Mouse (Mus musculus): ENCODE measurements around the gene Neurl4. TPM values are rescaled to one million over a fixed set of nuclear protein-coding genes. Genes with fewer than 3 reads are reported as not detected.

Gene Neurl4
- total RNA-seq, 2 experiments from 2014 or later = 42.5 to 47.5 TPM

GRCm38 (mm10) chr11:69932254-69932653 is 31.4 kb downstream of the Neurl4 start:
- DNase-seq = no peak

GRCm38 (mm10) chr11:69933066-69933465 is 32.2 kb downstream of the Neurl4 start:
- DNase-seq = no peak

- DNase-seq = peak; percentile 94 to 96
Observed at GRCm38 (mm10) chr11:69934169-69934568, 33.3 kb downstream of the Neurl4 start.

- DNase-seq = no peak
Observed at GRCm38 (mm10) chr11:69934681-69935080, 33.8 kb downstream of the Neurl4 start.

GRCm38 (mm10) chr11:69935137-69935879 is 34.4 kb downstream of the Neurl4 start, which contains the start of gene Ybx2:
Gene Ybx2, plus strand, starts transcription at chr11:69935796.
- peak; percentile 90 to 94 for DNase-seq

- DNase-seq = no peak
Observed at GRCm38 (mm10) chr11:69936156-69936555, 35.3 kb downstream of the Neurl4 start.

GRCm38 (mm10) chr11:69936714-69937347 is 36.0 kb downstream of the Neurl4 start:
- DNase-seq = no peak

- peak in 1 of 2 experiments; percentile 59 for DNase-seq
Observed at GRCm38 (mm10) chr11:69937385-69937784, 36.5 kb downstream of the Neurl4 start.

- DNase-seq = no peak
Observed at GRCm38 (mm10) chr11:69937834-69938233, 37.0 kb downstream of the Neurl4 start.

- no peak for DNase-seq
Observed at GRCm38 (mm10) chr11:69938401-69938979, 37.6 kb downstream of the Neurl4 start.

GRCm38 (mm10) chr11:69939181-69939580 is 38.3 kb downstream of the Neurl4 start:
- no peak for DNase-seq

- DNase-seq = no peak
Observed at GRCm38 (mm10) chr11:69939731-69940130, 38.9 kb downstream of the Neurl4 start.

GRCm38 (mm10) chr11:69940962-69941361 is 40.1 kb downstream of the Neurl4 start:
- DNase-seq = no peak

GRCm38 (mm10) chr11:69945216-69945615 is 44.3 kb downstream of the Neurl4 start:
- DNase-seq = peak; percentile 73 to 75

GRCm38 (mm10) chr11:69945997-69946891 is 45.4 kb downstream of the Neurl4 start:
- no peak for DNase-seq

GRCm38 (mm10) chr11:69947337-69948065 is 46.6 kb downstream of the Neurl4 start:
- DNase-seq = peak; percentile 62 to 80

GRCm38 (mm10) chr11:69948066-69948762 is 47.3 kb downstream of the Neurl4 start, which contains the start of gene Slc2a4:
Gene Slc2a4, minus strand, starts transcription at chr11:69948188.
- DNase-seq = peak; percentile 94 to 97

- DNase-seq = peak; percentile 88 to 90
Observed at GRCm38 (mm10) chr11:69948763-69949150, 47.9 kb downstream of the Neurl4 start.

GRCm38 (mm10) chr11:69950807-69951459 is 50.1 kb downstream of the Neurl4 start:
- DNase-seq = peak in 1 of 2 experiments; percentile 41

- DNase-seq = no peak
Observed at GRCm38 (mm10) chr11:69952274-69952673, 51.4 kb downstream of the Neurl4 start.
